Mouse (Mus musculus) retina, postnatal 1 day (tissue): Measurements from ENCODE around the gene Tnni2.
A peak's percentile ranks its signal among the peaks of the same experiment; 100 is the strongest.

Experiments
- DNase-seq: peaks from one replicate; pipeline ENCODE4 v3.0.0-alpha.2; 2012

Gene Tnni2

GRCm38 (mm10) chr7:142486751-142487162 lies 45.1 kb downstream of the Tnni2 start:
- no peak for DNase-seq

GRCm38 (mm10) chr7:142487341-142487859 lies 45.8 kb downstream of the Tnni2 start:
- DNase-seq, result peak; percentile 88

- no peak for DNase-seq
Observed at GRCm38 (mm10) chr7:142488053-142488452, 46.4 kb downstream of the Tnni2 start.

- DNase-seq, result no peak
Observed at GRCm38 (mm10) chr7:142493535-142493934, 51.9 kb downstream of the Tnni2 start.
